Mouse (Mus musculus) megakaryocyte-erythroid progenitor cell, adult 5 weeks (primary cell): Measurements from ENCODE around the gene Gm2115. TPM values are rescaled to one million over a fixed set of nuclear protein-coding genes. Genes with fewer than 3 reads are reported as not detected.

Experiments used
- polyA plus RNA-seq: library from polyadenylated mRNA; stranded (reverse); fragments of >175 nt; gene quantifications from 2 replicates; pipeline ENCODE4 v1.2.3, GENCODE M21; 2012

Gene Gm2115
- polyA plus RNA-seq = not detected in 2 replicates

GRCm38 (mm10) chr7:84528796-84529533 is at the start of gene Gm2115:
Gene Gm2115 (plus strand): TSS chr7:84528954.

GRCm38 (mm10) chr7:84606293-84606749 is 77.6 kb downstream of the Gm2115 start, which contains the start of gene Fah:
Gene Fah (minus strand): TSS chr7:84606722.

Other genes with a start within 250 kb of the Gm2115 start
- not detected in 2 replicates for gene Arnt2, start 118.8 kb upstream of the Gm2115 start, polyA plus RNA-seq
- 0.54 and 0.68 TPM in 2 replicates for gene Fah, start 77.8 kb downstream of the Gm2115 start, polyA plus RNA-seq
- gene Zfand6, start 161.0 kb downstream of the Gm2115 start, polyA plus RNA-seq = 19.3 and 22.9 TPM in 2 replicates